Mouse (Mus musculus) neural tube, embryonic 10.5 days (tissue): ENCODE measurements at regions not wholly inside any gene's neighbourhood (a gene's known extent, or its start where the extent isn't known, plus 50 kb on each side); places are given as distances from the start of the nearest gene placed in this dataset.

Experiments used
- DNase-seq: peaks from one replicate; pipeline ENCODE4 v3.0.0-alpha.2; 2017; ENCODE audit warnings: low spot score; ENCODE audit errors: extremely low spot score

GRCm38 (mm10) chr12:10571643-10572377 is 181.2 kb downstream of the Rdh14 start:
- DNase-seq, result no peak

DNA sequence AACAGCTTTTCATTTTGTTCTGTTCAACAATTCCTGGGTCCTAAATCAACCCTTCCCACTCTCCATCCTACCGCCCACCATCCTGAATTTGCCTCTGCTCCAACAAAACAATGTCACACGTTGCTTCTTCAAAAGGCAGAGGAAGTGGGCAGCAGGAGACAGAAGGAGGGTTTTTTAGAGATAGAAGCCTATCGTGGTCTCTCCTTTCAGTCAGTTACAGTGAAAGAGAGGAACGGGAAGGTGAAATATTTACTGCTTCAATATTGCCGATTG is 181.7 kb downstream of the Rdh14 start:
- no peak for DNase-seq

DNA sequence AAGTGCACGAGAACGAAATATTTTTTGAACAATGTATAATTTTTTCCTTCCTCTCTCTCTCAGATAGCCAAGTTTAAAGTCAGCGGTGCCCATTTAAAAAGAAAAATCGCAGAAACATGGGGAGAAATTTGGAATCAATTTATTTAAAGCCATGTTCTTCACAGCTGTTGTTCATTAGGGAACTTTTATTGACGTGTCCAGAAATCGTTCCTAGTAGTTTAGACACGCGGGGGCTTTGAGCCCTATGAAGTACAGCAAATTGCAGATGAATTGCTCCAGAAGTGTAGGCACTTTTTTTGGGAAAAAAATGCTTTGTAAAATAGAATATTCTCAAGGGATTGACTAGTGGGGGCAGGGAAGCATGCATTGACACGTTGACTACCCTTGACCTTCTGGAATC is 182.8 kb downstream of the Rdh14 start:
- no peak for DNase-seq

DNA sequence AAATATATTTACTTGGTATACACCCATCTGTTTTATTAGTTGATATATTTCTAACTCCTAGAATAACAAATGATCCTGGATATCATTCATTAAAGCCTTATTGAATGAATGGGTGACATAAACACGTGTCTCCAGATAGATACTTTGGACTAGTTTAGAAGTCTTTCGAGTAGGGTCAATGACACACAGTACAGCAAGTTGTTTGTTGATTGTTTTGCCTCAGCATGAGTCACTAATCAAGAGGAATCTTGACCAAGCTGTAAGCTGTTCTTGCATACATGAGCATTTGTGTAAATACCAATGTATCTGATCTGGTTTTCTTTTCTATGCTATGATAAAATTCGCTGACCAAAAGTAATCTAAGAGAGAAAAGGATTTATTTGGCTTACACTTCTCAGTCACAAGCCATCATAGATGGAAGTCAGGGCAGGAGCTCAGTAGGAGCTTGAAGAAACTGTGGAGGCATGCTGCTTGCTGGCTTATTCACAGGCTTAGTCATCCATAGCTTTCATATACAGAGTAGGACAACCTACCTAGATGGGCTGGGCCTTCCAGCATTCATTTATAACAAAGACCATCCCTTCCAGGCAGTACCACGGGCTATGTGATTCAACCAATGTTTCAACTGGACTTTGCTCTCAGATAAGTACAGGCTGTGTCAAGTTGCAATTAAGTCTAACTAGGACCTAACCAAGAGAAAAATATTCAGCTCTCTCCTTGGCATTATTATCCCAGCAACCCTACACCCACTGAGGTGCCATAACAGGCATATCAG is 192.5 kb downstream of the Rdh14 start:
- DNase-seq, result no peak

DNA sequence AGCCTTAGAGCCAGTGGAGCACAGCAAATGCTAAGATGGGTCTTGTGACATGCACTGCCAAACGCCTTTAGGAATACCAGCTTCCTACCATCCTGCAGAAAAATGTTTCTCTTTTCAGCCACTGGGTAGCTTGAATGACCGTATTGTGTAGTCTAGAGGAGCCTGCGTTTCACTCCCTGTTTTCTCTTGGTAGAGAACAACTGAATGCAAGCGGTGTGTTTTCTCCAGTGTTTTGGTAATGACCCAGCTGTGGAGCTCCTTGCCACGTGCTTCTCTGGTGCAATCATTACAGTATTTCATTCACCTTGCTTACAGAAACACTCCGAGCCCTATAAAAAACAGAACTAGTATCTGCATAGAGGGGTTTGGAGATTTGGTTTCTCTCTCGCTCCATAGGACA is 193.5 kb downstream of the Rdh14 start:
- no peak for DNase-seq

- DNase-seq, result peak; percentile 57
Measured at GRCm38 (mm10) chr12:10589537-10589936, 199.0 kb downstream of the Rdh14 start.

GRCm38 (mm10) chr12:10597976-10598746 is 207.6 kb downstream of the Rdh14 start:
- DNase-seq, result peak; percentile 64

DNA sequence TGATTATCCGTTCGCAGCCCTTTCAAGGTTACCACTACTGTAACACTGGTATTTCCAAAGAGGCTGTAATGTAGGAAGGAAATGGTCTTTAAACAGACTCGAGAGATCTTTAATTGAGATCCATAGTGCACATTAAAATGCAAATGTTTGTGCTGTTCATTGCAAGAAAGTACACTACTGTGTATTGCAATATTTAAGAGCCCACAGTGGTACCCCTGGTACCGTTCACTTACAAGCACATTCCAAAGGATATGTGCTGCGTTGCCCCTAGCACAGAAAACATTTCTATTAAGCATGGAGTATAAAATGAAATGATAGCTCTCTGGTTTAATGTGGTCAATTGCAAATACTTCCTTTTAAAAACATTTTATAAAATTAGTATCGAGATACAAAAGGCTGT is 209.5 kb downstream of the Rdh14 start:
- DNase-seq, result no peak

DNA sequence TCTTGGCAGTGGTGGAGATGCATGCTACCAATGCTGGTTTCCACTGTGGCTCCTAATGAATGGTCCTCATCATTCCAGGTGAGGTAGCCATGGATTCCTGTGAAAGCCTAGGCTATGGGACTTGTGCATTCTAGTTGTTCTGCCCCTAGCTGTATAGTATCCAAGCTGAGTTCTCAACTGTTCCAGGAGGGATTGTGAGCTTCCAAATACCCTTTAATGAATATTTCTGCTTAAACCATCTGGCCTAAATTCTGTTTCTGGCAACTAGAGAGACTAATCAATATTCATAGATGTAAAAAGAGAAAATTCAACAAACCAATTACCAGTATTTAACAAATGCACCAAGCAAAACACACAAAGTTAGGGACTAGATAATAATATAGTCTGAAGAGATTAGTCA is 227.7 kb downstream of the Rdh14 start:
- no peak for DNase-seq

- no peak for DNase-seq
Measured at GRCm38 (mm10) chr12:10620541-10620940, 230.0 kb downstream of the Rdh14 start.

DNA sequence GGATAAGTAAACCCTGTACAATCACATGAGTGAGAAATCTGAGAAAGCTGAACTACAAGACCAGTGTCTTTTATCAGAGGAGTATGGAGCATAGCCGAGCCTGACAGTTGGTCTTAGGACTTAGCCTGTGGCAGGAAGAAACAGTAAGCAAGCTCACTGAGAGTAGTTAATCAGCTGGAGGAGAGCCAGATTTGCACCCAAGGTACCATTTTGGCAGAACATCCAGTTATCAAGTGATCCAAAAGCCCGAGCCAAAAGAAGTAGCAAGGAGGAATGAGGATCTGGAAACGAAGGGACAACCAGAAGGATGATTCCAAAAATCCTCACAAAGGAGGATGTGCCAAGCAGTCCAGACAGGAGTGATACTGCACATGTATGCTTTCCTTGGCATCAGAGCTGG is 248.0 kb downstream of the Rdh14 start:
- DNase-seq, result no peak

DNA sequence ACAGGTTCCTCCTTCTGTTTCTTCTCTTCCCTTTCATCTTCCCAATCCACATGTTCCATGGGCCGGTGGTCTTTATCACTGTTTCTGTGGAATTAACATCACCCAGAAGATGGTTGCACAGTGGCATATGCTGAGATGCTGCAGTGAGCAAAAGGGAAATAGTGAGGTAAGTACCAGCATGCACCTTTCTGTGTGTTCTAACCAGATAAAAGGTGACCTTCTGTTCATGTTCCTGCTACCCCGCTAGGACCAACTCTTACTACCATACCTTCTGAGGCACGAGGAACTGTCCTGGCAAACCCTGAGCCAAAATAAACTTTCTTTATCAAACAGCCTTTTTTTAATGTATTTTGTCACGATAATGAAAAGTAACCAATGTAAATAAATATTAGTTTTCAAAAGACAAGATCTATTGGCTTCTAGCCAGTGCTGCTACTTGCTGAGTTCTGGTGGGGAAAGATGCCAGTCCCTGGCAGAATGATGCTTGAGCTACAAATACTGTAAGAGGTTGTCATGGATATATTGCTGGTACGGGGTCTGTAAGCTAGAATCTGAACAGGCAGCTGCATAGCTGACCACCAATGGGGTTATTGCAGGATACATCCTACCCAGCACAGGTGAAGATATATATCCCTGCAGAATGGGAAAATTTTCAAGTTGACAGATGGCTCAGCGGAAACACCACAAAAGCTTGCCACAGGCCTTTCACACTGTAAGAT is 264.1 kb downstream of the Rdh14 start:
- no peak for DNase-seq

- DNase-seq, result no peak
Measured at GRCm38 (mm10) chr12:10655185-10655544, 264.6 kb downstream of the Rdh14 start.

GRCm38 (mm10) chr12:10658826-10659225 is 268.3 kb downstream of the Rdh14 start:
- DNase-seq, result no peak

DNA sequence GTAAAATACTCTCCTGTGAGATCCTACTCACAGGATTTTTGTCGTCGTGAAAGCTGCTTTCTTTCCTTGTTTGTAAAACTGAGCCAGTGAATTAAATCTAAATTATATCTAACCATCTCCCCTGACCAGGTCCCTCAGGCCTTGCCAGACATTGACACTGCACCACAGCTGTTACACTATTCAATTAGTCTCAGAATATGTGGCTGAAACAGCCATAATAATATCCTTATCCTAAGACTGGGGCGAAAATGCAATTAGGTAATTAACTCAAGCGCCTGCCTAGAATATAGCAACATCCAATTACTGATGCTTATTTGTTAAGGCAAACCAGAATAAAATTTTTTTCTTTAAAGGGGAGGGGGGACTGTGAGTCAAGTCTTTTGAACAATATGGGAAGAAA is 296.2 kb downstream of the Rdh14 start:
- DNase-seq, result no peak
